Mouse (Mus musculus): ENCODE data around the gene Ankrd1.

- TF ChIP-seq CTCF (IDR thresholded peaks at IDR 0.05; ENCODE audit: low read depth, low read length), result no peak
- TF ChIP-seq TAL1 (conservative IDR thresholded peaks at IDR 0.05; ENCODE audit: low read depth, low read length), result no peak
- no peak for TF ChIP-seq GATA1 (IDR thresholded peaks at IDR 0.05; ENCODE audit: borderline replicate concordance, low read length)
These were observed 13.2 kb upstream of the Ankrd1 start for GRCm38 (mm10) chr19:36133064-36133463.
